Mouse (Mus musculus) small intestine, adult 2 months (tissue): ENCODE data around the gene Lrtm2.

Experiments used
- CTCF ChIP-seq: fragments of 200-500 bp; IDR thresholded peaks from 2 replicates; pipeline ENCODE4 v1.5.1; 2012; ENCODE audit warnings: low read depth, mild to moderate bottlenecking, control low read depth, inconsistent platforms, low read length, moderate library complexity, mixed read lengths; ENCODE audit not compliant: insufficient replicate concordance, insufficient read length; ENCODE audit errors: extremely low read depth
- POLR2A ChIP-seq: fragments of 200-500 bp; IDR thresholded peaks from 2 replicates; pipeline ENCODE4 v1.6.1; 2012; ENCODE audit warnings: low read depth, mild to moderate bottlenecking, control low read depth, inconsistent platforms, low read length, moderate library complexity

- TF ChIP-seq CTCF (no peak), POLR2A (no peak)
These were observed 17.5 kb downstream of the Lrtm2 start for GRCm38 (mm10) chr6:119313096-119313495.
